Mouse (Mus musculus): ENCODE results near the gene B3galt4. TPM values are rescaled to one million over a fixed set of nuclear protein-coding genes. Genes with fewer than 3 reads are reported as not detected.

Gene B3galt4
- total and polyA plus RNA-seq, 2 experiments from 2014 or later: 0.53 to 6.1 TPM

- no peak for ATAC-seq (ENCODE audit: insufficient read depth, low read depth)
- Histone ChIP-seq H3K27me3 (ENCODE audit: control insufficient read depth, insufficient read depth, low read length) (no peaks in the 10 kb centered on the region), H3K4me1 (ENCODE audit: control insufficient read depth, insufficient read depth) (peaks cover 22% of the 10 kb centered on the region), H3K9ac (replicated peaks; ENCODE audit: low read depth, low read length) (no peak overlapping the region), H3K4me2 (ENCODE audit: low read depth, low read length) (no peak overlapping the region), H3K4me3 (ENCODE audit: low read depth, low read length) (no peak overlapping the region), H3K9me3 (replicated peaks; ENCODE audit: control insufficient read depth, low read length) (no peaks in the 10 kb centered on the region), H3K36me3 (replicated peaks; ENCODE audit: control insufficient read depth, insufficient read depth, low read length) (peaks cover 39% of the 10 kb centered on the region), H3K27ac (ENCODE audit: low read depth) (no peak overlapping the region)
- WGBS: 82% methylated on average over 10 of the region's 10 CpGs
- no peak for DNase-seq (ENCODE audit: low spot score)
- TF ChIP-seq EP300 (IDR thresholded peaks at IDR 0.05; ENCODE audit: low read depth) (no peak), CTCF (IDR thresholded peaks at IDR 0.05; ENCODE audit: low read depth) (no peak)
Observed at GRCm38 (mm10) chr17:33947430-33948089, 3.7 kb downstream of the B3galt4 start.

- Histone ChIP-seq H3K27me3 (ENCODE audit: control insufficient read depth, insufficient read depth, low read length) (no peaks in the 10 kb centered on the region), H3K9ac (replicated peaks; ENCODE audit: low read depth, low read length) (no peak overlapping the region), H3K4me2 (ENCODE audit: low read depth, low read length) (no peak overlapping the region), H3K4me3 (ENCODE audit: low read depth, low read length) (no peak overlapping the region), H3K27ac (ENCODE audit: low read depth) (no peak overlapping the region), H3K4me1 (ENCODE audit: control insufficient read depth, insufficient read depth) (peaks cover 13% of the 10 kb centered on the region), H3K9me3 (replicated peaks; ENCODE audit: control insufficient read depth, low read length) (no peaks in the 10 kb centered on the region), H3K36me3 (replicated peaks; ENCODE audit: control insufficient read depth, insufficient read depth, low read length) (peaks cover 28% of the 10 kb centered on the region)
- 91% methylated on average over 15 of the region's 15 CpGs for WGBS
- no peak for TF ChIP-seq EP300 (IDR thresholded peaks at IDR 0.05; ENCODE audit: low read depth)
- no peak for TF ChIP-seq CTCF (IDR thresholded peaks at IDR 0.05; ENCODE audit: low read depth)
- DNase-seq (ENCODE audit: low spot score): no peak
- no peak for ATAC-seq (ENCODE audit: insufficient read depth, low read depth)
Observed at GRCm38 (mm10) chr17:33943454-33943853, 7.8 kb downstream of the B3galt4 start.

- TF ChIP-seq CTCF (IDR thresholded peaks at IDR 0.05; ENCODE audit: low read depth): no peak
- TF ChIP-seq EP300 (IDR thresholded peaks at IDR 0.05; ENCODE audit: low read depth): no peak
- ATAC-seq (ENCODE audit: insufficient read depth, low read depth): no peak
- H3K27me3 ChIP-seq (ENCODE audit: control insufficient read depth, insufficient read depth, low read length): no peaks in the 10 kb centered on the region
- WGBS: 47% methylated on average over 19 of the region's 19 CpGs
- peak overlapping the region; percentile 77 for H3K4me3 ChIP-seq (ENCODE audit: low read depth, low read length)
- DNase-seq (ENCODE audit: low spot score): no peak
- H3K27ac ChIP-seq (ENCODE audit: low read depth): no peak overlapping the region
- peak overlapping the region; percentile 87 for H3K9ac ChIP-seq (replicated peaks; ENCODE audit: low read depth, low read length)
- peak overlapping the region; percentile 100 for H3K4me2 ChIP-seq (ENCODE audit: low read depth, low read length)
- H3K36me3 ChIP-seq (replicated peaks; ENCODE audit: control insufficient read depth, insufficient read depth, low read length): peaks cover 40% of the 10 kb centered on the region
- no peaks in the 10 kb centered on the region for H3K9me3 ChIP-seq (replicated peaks; ENCODE audit: control insufficient read depth, low read length)
- peaks cover 13% of the 10 kb centered on the region for H3K4me1 ChIP-seq (ENCODE audit: control insufficient read depth, insufficient read depth)
Observed at GRCm38 (mm10) chr17:33941381-33941780, 9.9 kb downstream of the B3galt4 start.

- H3K36me3 ChIP-seq (replicated peaks; ENCODE audit: control insufficient read depth, insufficient read depth, low read length): peaks cover 38% of the 10 kb centered on the region
Observed at GRCm38 (mm10) chr17:33940981-33941380, 10.3 kb downstream of the B3galt4 start.

GRCm38 (mm10) chr17:33940206-33940805 is 11.0 kb downstream of the B3galt4 start, which contains the start of the genes Pfdn6 and Wdr46:
Gene Pfdn6 (minus strand): TSS chr17:33940343.
Gene Wdr46 (plus strand): TSS chr17:33940660.
- peaks cover 45% of the 10 kb centered on the region for H3K36me3 ChIP-seq (replicated peaks; ENCODE audit: control insufficient read depth, insufficient read depth, low read length)
- peak; percentile 88 for ATAC-seq (ENCODE audit: insufficient read depth, low read depth)

More at GRCm38 (mm10) chr17:33940981-33941380, 10.3 kb downstream of the B3galt4 start:
- Histone ChIP-seq H3K4me1 (ENCODE audit: control insufficient read depth, insufficient read depth) (peaks cover 13% of the 10 kb centered on the region), H3K4me3 (ENCODE audit: low read depth, low read length) (peak overlapping the region; percentile 77), H3K9ac (replicated peaks; ENCODE audit: low read depth, low read length) (peak overlapping the region; percentile 87), H3K4me2 (ENCODE audit: low read depth, low read length) (peak overlapping the region; percentile 100), H3K27ac (ENCODE audit: low read depth) (0 out of 2 replicates have a peak overlapping the region, but pooled peaks have one; percentile 41), H3K27me3 (ENCODE audit: control insufficient read depth, insufficient read depth, low read length) (no peaks in the 10 kb centered on the region), H3K9me3 (replicated peaks; ENCODE audit: control insufficient read depth, low read length) (no peaks in the 10 kb centered on the region)
- WGBS: 2% methylated on average over 26 of the region's 26 CpGs
- no peak for ATAC-seq (ENCODE audit: insufficient read depth, low read depth)
- no peak for DNase-seq (ENCODE audit: low spot score)
- TF ChIP-seq CTCF (IDR thresholded peaks at IDR 0.05; ENCODE audit: low read depth): no peak
- TF ChIP-seq EP300 (IDR thresholded peaks at IDR 0.05; ENCODE audit: low read depth): no peak

More at GRCm38 (mm10) chr17:33940206-33940805, 11.0 kb downstream of the B3galt4 start, which contains the start of the genes Pfdn6 and Wdr46:
- peak within 1 kb of the TSS; percentile 87 for H3K9ac ChIP-seq (replicated peaks; ENCODE audit: low read depth, low read length)
- peak; percentile 39; the same call in 1 of the 2 replicates for TF ChIP-seq EP300 (IDR thresholded peaks at IDR 0.05; ENCODE audit: low read depth)
- no peak for TF ChIP-seq CTCF (IDR thresholded peaks at IDR 0.05; ENCODE audit: low read depth)
- H3K4me3 ChIP-seq (ENCODE audit: low read depth, low read length): peak within 1 kb of the TSS; percentile 77
- H3K4me1 ChIP-seq (ENCODE audit: control insufficient read depth, insufficient read depth): peaks cover 13% of the 10 kb centered on the region
- peak within 1 kb of the TSS; percentile 41; the same call in 1 of the 2 replicates for H3K27ac ChIP-seq (ENCODE audit: low read depth)
- peak within 1 kb of the TSS; percentile 100 for H3K4me2 ChIP-seq (ENCODE audit: low read depth, low read length)
- WGBS: under 1% methylated on average over 36 of the region's 36 CpGs
- DNase-seq (ENCODE audit: low spot score): peak; percentile 94
- H3K27me3 ChIP-seq (ENCODE audit: control insufficient read depth, insufficient read depth, low read length): no peaks in the 10 kb centered on the region
- no peaks in the 10 kb centered on the region for H3K9me3 ChIP-seq (replicated peaks; ENCODE audit: control insufficient read depth, low read length)

All from heart, postnatal 0 days (tissue).